Mouse (Mus musculus) testis, adult 2 months (tissue): ENCODE results near the gene Kidins220.

Source experiments
- CTCF ChIP-seq: fragments of 200-500 bp; IDR thresholded peaks from 2 replicates; pipeline ENCODE4 v1.5.1; 2012; ENCODE audit warnings: low read depth, mild to moderate bottlenecking, inconsistent platforms, low read length, moderate library complexity; ENCODE audit not compliant: control insufficient read depth, insufficient read depth, insufficient replicate concordance
- POLR2A ChIP-seq: fragments of 200-500 bp; IDR thresholded peaks from 2 replicates; pipeline ENCODE4 v1.6.1; 2012; ENCODE audit warnings: low read depth, mild to moderate bottlenecking, inconsistent platforms, low read length, moderate library complexity; ENCODE audit not compliant: control insufficient read depth

DNA sequence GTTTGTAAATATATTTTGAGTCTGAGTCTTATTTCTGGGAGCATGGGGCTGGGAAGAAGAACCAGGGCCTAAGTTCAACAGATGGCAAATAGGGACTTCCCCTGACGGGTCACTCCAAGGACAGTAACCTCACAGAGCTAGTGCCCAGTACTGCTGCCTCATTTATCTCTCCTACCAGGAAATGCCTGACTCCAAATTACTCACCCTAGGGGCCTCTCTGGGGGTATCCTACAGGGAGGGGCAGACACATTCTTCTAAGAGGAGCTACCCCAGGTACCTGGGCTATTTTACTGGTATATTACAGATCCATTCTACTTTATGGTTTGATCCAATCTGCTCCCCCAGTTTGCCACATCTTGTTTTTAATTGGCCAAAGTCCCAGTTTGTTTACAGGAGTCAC lies 114.7 kb downstream of the Kidins220 start:
- no peak for TF ChIP-seq POLR2A
- no peak for TF ChIP-seq CTCF
